Mouse (Mus musculus) midbrain, postnatal 0 days (tissue): ENCODE data around the gene Ldlrad3. TPM values are rescaled to one million over a fixed set of nuclear protein-coding genes. Genes with fewer than 3 reads are reported as not detected.

Experiments
- ATAC-seq: fragments of 200-750 bp; cut with Nextera tagmentation; 2 replicates; pipeline ENCODE4 v1.8.0; 2017; ENCODE audit warnings: moderate number of reproducible peaks, mild to moderate bottlenecking, moderate TSS enrichment, moderate library complexity; ENCODE audit not compliant: low FRiP score
- DNase-seq: peaks from one replicate; pipeline ENCODE4 v3.0.0-alpha.2; 2015; ENCODE audit warnings: low spot score
- H3K27ac ChIP-seq: fragments of 300-500 bp; sonication (generic); 2 replicates; pipeline ENCODE4 v1.5.1; 2014; ENCODE audit warnings: low read depth, mild to moderate bottlenecking, low read length, mixed read lengths
- H3K27me3 ChIP-seq: fragments of 300-500 bp; sonication (generic); 2 replicates; pipeline ENCODE4 v1.6.1; 2014; ENCODE audit warnings: low read length, control low read depth, mixed read lengths; ENCODE audit not compliant: insufficient read depth
- H3K36me3 ChIP-seq: fragments of 300-500 bp; sonication (generic); 2 replicates; pipeline ENCODE4 v1.6.1; 2014; ENCODE audit warnings: low read length, control low read depth, mixed read lengths; ENCODE audit not compliant: insufficient read depth
- H3K4me1 ChIP-seq: fragments of 300-500 bp; sonication (generic); 2 replicates; pipeline ENCODE4 v1.6.1; 2014; ENCODE audit warnings: mild to moderate bottlenecking, control low read depth, antibody characterized with exemption, low read length, mixed read lengths; ENCODE audit not compliant: insufficient read depth
- H3K4me2 ChIP-seq: fragments of 300-500 bp; sonication (generic); 2 replicates; pipeline ENCODE4 v1.6.1; 2014; ENCODE audit warnings: low read depth, mild to moderate bottlenecking, low read length, mixed read lengths; ENCODE audit not compliant: poor library complexity, severe bottlenecking
- H3K4me3 ChIP-seq: fragments of 300-500 bp; sonication (generic); 2 replicates; pipeline ENCODE4 v1.5.1; 2014; ENCODE audit warnings: low read depth, mild to moderate bottlenecking, low read length, moderate library complexity
- H3K9ac ChIP-seq: fragments of 300-500 bp; sonication (generic); replicated peaks from 2 replicates; pipeline ENCODE4 v1.6.1; 2014; ENCODE audit warnings: mild to moderate bottlenecking, low read length, moderate library complexity, mixed read lengths; ENCODE audit not compliant: poor library complexity, severe bottlenecking
- H3K9me3 ChIP-seq: fragments of 300-500 bp; sonication (generic); 2 replicates; pipeline ENCODE4 v1.6.1; 2016; ENCODE audit warnings: low read length, control low read depth
- CTCF ChIP-seq: IDR thresholded peaks from 2 replicates; pipeline ENCODE4 v1.5.1; 2016; ENCODE audit warnings: antibody characterized with exemption, mild to moderate bottlenecking
- WGBS: fragments of 180-500 bp; shearing (Covaris S2); extraction: QIAGEN DNeasy Blood & Tissue Kit; methylation state at CpG from one replicate; pipeline ENCODE4 v1.1.7; 2014; 5-methylcytosine and 5-hydroxymethylcytosine counted together
- polyA plus RNA-seq: library from polyadenylated mRNA; unstranded; fragments of >200 nt; fragmentation: Nextera tagmentation; extraction: Ambion mirVana; gene quantifications from 2 replicates; pipeline ENCODE4 v1.2.1, GENCODE M21; 2015
- total RNA-seq: library from RNA; depleted of rRNA; stranded (reverse); fragments of >200 nt; gene quantifications from 2 replicates; pipeline ENCODE4 v1.2.3, GENCODE M21; 2014

Ldlrad3 gene
- total and polyA plus RNA-seq, 2 experiments from 2014 or later = 18.4 to 25.0 TPM

DNA sequence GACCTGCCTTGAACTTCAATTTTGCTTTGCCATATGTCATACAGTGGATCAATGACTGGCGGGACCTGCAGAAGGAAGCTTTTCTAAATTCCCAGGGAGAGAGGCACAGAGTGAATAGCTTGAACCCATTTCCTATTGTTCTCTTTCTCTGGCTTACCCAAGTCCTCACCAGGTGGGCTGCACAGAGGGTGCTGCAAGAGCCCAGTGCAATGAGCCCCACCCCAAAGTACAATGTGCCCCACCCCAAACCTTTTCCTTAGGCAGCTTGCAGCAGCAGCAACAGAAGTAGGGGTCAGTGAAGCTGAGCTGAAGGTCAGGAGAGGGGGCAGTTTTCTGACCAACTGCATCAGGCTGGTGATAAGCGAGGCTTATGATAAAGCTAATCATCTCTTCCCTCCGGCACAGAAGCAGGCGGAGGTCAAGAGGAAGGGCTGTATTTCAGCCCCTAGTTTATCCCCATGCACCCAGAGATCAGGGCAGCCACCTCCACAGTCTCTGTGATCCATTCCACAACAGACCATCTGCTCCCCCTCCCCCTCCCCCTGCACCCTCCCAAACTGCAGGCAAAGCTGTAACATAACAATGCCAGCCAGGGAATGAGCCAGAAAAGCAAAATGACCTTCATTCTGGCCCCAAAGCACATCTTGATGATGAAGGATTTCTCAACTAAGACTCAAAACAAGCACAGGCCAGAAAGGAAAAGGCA, 64.6 kb downstream of the Ldlrad3 start:
- Histone ChIP-seq H3K36me3 (no peaks in the 10 kb centered on the region), H3K4me1 (peaks cover 6% of the 10 kb centered on the region; the same call in 1 of the 2 replicates), H3K9me3 (no peaks in the 10 kb centered on the region), H3K9ac (no peak overlapping the region), H3K4me2 (no peak overlapping the region), H3K4me3 (no peak overlapping the region), H3K27ac (0 out of 2 replicates have a peak overlapping the region, but pooled peaks have one; percentile 12), H3K27me3 (no peaks in the 10 kb centered on the region)
- 53% methylated on average over 4 of the region's 4 CpGs for WGBS
- TF ChIP-seq CTCF = no peak
- ATAC-seq (no peak; the same call in 1 of the 2 replicates), DNase-seq (no peak)

DNA sequence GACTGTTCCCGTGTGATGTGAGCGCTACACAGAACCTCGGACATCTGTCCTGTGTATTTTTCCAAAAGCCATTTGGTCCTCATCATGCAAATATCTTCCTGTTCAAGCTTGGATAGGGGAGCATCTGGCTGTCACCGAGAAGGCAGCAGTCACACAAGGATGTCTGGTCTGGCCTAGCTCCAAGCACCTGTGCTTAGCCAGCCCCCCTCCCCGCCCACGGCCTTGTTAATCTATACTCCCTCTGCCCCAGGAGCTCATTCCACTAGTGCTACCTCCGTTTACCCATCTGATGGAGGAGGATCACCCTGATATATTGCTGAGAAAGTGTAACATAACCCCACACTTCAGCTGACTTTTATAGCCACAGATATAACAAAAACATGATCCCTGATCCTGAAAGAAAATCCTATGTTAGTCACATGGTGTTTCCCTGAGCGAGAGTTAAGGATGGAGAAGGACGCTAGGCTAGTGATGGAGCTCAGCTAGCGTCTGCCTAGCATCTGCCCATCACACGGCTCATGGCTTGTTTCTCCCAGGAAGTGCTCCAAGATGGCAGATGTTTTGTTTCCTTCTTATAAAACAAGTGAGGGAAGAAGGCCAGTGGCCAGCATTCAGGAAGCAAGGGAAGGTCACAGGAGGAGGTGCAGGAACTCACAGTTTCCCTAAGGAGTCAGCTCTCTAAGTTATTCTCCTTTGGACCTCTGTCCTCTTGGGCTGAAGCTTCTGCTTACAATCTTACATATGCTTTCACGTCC, 66.3 kb downstream of the Ldlrad3 start:
- Histone ChIP-seq H3K9me3 (no peaks in the 10 kb centered on the region), H3K4me1 (peaks cover 4% of the 10 kb centered on the region; the same call in 1 of the 2 replicates), H3K4me2 (no peak overlapping the region), H3K36me3 (no peaks in the 10 kb centered on the region), H3K4me3 (no peak overlapping the region), H3K27me3 (no peaks in the 10 kb centered on the region), H3K27ac (no peak overlapping the region), H3K9ac (no peak overlapping the region)
- TF ChIP-seq CTCF = no peak
- WGBS = 65% methylated on average over 12 of the region's 12 CpGs
- DNase-seq (peak; percentile 45), ATAC-seq (no peak)

DNA sequence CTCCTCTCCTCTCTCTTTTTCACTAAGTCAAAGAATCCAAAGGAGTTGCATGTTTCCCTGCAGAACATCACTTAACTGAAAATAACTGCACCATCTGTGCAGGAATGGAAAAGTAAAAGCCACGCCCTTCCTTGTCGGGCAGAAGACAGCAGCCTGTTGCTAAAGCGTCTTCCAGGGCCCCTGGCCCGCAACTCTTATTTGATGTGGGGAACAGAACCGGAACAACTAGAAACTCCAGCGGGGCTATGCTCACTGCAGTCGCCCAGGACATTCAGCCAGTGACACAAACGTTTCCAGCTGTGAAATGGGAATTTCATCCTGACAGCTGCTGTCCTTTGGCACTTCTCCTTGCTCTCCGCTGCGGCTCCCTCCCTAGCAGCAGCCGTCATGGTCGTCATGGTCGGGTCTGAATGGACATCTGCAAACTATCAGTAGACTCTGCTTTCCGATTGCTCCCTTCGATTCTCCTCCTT, 67.2 kb downstream of the Ldlrad3 start:
- no peak overlapping the region for H3K9ac ChIP-seq

DNA sequence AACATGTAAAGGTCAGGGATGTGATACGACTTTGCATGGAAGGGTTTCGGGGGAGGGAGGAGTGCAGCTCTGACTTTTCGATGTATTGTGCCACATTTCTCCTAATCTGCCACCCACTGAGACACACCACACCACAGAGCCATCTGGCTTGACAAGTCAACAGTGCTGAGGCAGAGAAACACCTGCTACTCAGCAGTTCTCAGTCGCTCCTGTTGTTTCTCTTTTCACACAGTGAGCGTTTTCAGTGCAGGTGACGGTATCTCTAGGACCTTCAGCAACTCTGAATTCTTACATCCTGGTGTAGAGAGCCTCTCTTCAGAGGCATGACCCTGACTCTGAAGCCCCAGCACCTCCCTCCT, 68.8 kb downstream of the Ldlrad3 start:
- no peak for ATAC-seq
- Histone ChIP-seq H3K9me3 (no peaks in the 10 kb centered on the region), H3K4me1 (peaks cover 3% of the 10 kb centered on the region; the same call in 1 of the 2 replicates), H3K4me3 (no peak overlapping the region), H3K36me3 (no peaks in the 10 kb centered on the region), H3K27me3 (no peaks in the 10 kb centered on the region), H3K27ac (no peak overlapping the region), H3K9ac (no peak overlapping the region), H3K4me2 (no peak overlapping the region)
- peak; percentile 58 for DNase-seq
- 39% methylated on average over 6 of the region's 6 CpGs for WGBS
- TF ChIP-seq CTCF = no peak

More for the DNA sequence above, 67.2 kb downstream of the Ldlrad3 start:
- H3K27me3 ChIP-seq = no peaks in the 10 kb centered on the region
- H3K27ac ChIP-seq = no peak overlapping the region
- ATAC-seq = no peak
- no peaks in the 10 kb centered on the region for H3K36me3 ChIP-seq
- no peak overlapping the region for H3K4me2 ChIP-seq
- no peak for TF ChIP-seq CTCF
- 38% methylated on average over 15 of the region's 15 CpGs for WGBS
- no peaks in the 10 kb centered on the region for H3K9me3 ChIP-seq
- DNase-seq = no peak
- peaks cover 3% of the 10 kb centered on the region; the same call in 1 of the 2 replicates for H3K4me1 ChIP-seq
- no peak overlapping the region for H3K4me3 ChIP-seq

DNA sequence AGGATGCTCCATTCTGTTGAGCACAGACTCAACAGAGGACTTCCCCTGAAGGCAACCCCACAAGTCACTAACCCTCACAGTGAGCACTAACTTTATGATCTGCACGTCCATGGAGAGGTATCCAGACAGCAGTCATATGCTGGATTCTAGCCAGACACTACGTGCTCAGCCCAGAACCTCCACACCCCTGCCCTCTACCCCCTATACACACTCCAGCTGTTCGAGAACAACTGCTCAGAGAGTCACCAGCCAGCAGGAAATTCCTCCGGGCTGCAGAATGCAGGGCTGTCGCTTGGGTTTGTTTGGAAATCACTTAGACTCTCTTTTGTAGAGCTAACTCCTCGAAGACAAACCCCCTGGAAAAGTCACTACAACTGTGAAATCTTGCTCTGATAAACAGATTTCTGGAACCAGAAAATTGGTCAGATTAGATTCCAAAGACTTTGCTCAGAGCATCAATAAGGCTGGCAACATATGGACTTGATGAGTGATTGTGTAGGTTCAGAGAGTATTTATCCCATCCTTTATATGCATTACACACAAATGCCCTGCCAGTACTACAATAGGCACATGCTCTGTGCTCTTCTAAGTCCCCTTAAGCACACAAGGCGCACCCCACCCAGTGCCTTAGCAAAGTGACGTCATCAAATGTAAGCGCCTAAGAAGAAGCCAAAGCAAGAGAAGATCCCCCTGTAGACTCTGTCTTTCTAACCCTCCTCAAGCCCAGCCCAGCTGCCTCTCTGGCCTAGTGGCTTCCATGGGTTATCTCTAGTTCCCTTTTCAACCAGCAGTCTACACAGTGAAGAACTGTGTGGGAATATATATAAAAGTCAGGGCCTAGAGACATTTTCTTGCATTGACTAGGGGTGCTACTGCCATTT, 69.4 kb downstream of the Ldlrad3 start:
- H3K27ac ChIP-seq = no peak overlapping the region
- no peaks in the 10 kb centered on the region for H3K27me3 ChIP-seq
- ATAC-seq (no peak), DNase-seq (no peak)
- no peaks in the 10 kb centered on the region for H3K36me3 ChIP-seq
- no peak overlapping the region for H3K9ac ChIP-seq
- no peak for TF ChIP-seq CTCF
- no peak overlapping the region for H3K4me2 ChIP-seq
- H3K4me1 ChIP-seq = peaks cover 3% of the 10 kb centered on the region; the same call in 1 of the 2 replicates
- H3K9me3 ChIP-seq = no peaks in the 10 kb centered on the region
- H3K4me3 ChIP-seq = no peak overlapping the region
- WGBS = 49% methylated on average over 9 of the region's 9 CpGs
